ENCODE assay signal across 15 mouse cellular contexts in genomic region chr15:6591527-6591926, GRCm38 (mm10).
"Had no signal": no experiment of that assay in that cellular context is flagged by ENCODE, and none has a peak within 500 bp of the region (broad histone marks: within the 10 kb centered on the region; RNA-seq: fewer than 3 reads in every experiment).

No protein-coding gene starts in this region.

- H3K27me3 ChIP-seq: limb, embryonic 13.5 days; midbrain, embryonic 15.5 days; neural tube, embryonic 13.5 days had no signal

- H3K4me1 ChIP-seq: limb, embryonic 13.5 days; midbrain, embryonic 15.5 days; neural tube, embryonic 13.5 days had no signal

- H3K9ac ChIP-seq: limb, embryonic 13.5 days; liver, embryonic 14.5 days; midbrain, embryonic 15.5 days; neural tube, embryonic 13.5 days had no signal

- H3K27ac ChIP-seq: limb, embryonic 13.5 days; liver, embryonic 14.5 days; midbrain, embryonic 15.5 days; neural tube, embryonic 13.5 days; stomach, postnatal 0 days had no signal

- H3K4me2 ChIP-seq: limb, embryonic 13.5 days; midbrain, embryonic 11.5 days; midbrain, embryonic 15.5 days; neural tube, embryonic 13.5 days had no signal

- ATAC-seq: intestine, embryonic 16.5 days; midbrain, embryonic 15.5 days had no signal

- H3K4me3 ChIP-seq: limb, embryonic 13.5 days; midbrain, embryonic 15.5 days; neural tube, embryonic 13.5 days had no signal

- DNase-seq: kidney, adult 8-10 months; kidney, postnatal 25 days; left cerebral cortex, postnatal 4 days; lung, adult 18-20 months; lung, postnatal 4 days; retina, postnatal 1 day; right cerebral cortex, postnatal 14 days; thymus, postnatal 25 days had no signal

- H3K36me3 ChIP-seq: limb, embryonic 13.5 days; midbrain, embryonic 15.5 days; neural tube, embryonic 13.5 days had no signal

- H3K9me3 ChIP-seq: limb, embryonic 13.5 days; midbrain, embryonic 15.5 days; neural tube, embryonic 13.5 days had no signal
